Mouse (Mus musculus): ENCODE measurements around the gene Rab12.
A peak's percentile ranks its signal among the peaks of the same experiment; 100 is the strongest.

Gene Rab12

GRCm38 (mm10) chr17:66502865-66503264 is 16.7 kb downstream of the Rab12 start:
- DNase-seq (ENCODE audit: low read depth, low spot score), result no peak

GRCm38 (mm10) chr17:66498598-66498997 is 20.9 kb downstream of the Rab12 start:
- no peak for DNase-seq (ENCODE audit: low read depth, low spot score)

GRCm38 (mm10) chr17:66496589-66496988 is 22.9 kb downstream of the Rab12 start:
- DNase-seq (ENCODE audit: low read depth, low spot score), result no peak

- peak; percentile 71 for DNase-seq (ENCODE audit: low read depth, low spot score)
Measured at GRCm38 (mm10) chr17:66490022-66490601, 29.4 kb downstream of the Rab12 start.

- DNase-seq (ENCODE audit: low read depth, low spot score), result no peak
Measured at GRCm38 (mm10) chr17:66486576-66486975, 33.0 kb downstream of the Rab12 start.

GRCm38 (mm10) chr17:66485742-66486141 is 33.8 kb downstream of the Rab12 start:
- DNase-seq (ENCODE audit: low read depth, low spot score), result peak; percentile 63

GRCm38 (mm10) chr17:66484965-66485364 is 34.6 kb downstream of the Rab12 start:
- no peak for DNase-seq (ENCODE audit: low read depth, low spot score)

GRCm38 (mm10) chr17:66483651-66484454 is 35.7 kb downstream of the Rab12 start:
- no peak for DNase-seq (ENCODE audit: low read depth, low spot score)

- no peak for DNase-seq (ENCODE audit: low read depth, low spot score)
Measured at GRCm38 (mm10) chr17:66481295-66481694, 38.2 kb downstream of the Rab12 start.

GRCm38 (mm10) chr17:66480491-66481278 is 38.8 kb downstream of the Rab12 start:
- DNase-seq (ENCODE audit: low read depth, low spot score), result no peak

GRCm38 (mm10) chr17:66479813-66480490 is 39.6 kb downstream of the Rab12 start:
- DNase-seq (ENCODE audit: low read depth, low spot score), result peak; percentile 71

- DNase-seq (ENCODE audit: low read depth, low spot score), result no peak
Measured at GRCm38 (mm10) chr17:66479311-66479710, 40.2 kb downstream of the Rab12 start.

- DNase-seq (ENCODE audit: low read depth, low spot score), result no peak
Measured at GRCm38 (mm10) chr17:66473205-66473604, 46.3 kb downstream of the Rab12 start.

- DNase-seq (ENCODE audit: low read depth, low spot score), result no peak
Measured at GRCm38 (mm10) chr17:66471775-66472174, 47.8 kb downstream of the Rab12 start.

GRCm38 (mm10) chr17:66471252-66471651 is 48.3 kb downstream of the Rab12 start:
- no peak for DNase-seq (ENCODE audit: low read depth, low spot score)

- DNase-seq (ENCODE audit: low read depth, low spot score), result no peak
Measured at GRCm38 (mm10) chr17:66470020-66470419, 49.5 kb downstream of the Rab12 start.

GRCm38 (mm10) chr17:66457278-66457677 is 62.3 kb downstream of the Rab12 start:
- no peak for DNase-seq (ENCODE audit: low read depth, low spot score)

GRCm38 (mm10) chr17:66451143-66451542 is 68.4 kb downstream of the Rab12 start:
- peak; percentile 78 for DNase-seq (ENCODE audit: low read depth, low spot score)

GRCm38 (mm10) chr17:66450526-66451070 is 68.9 kb downstream of the Rab12 start:
- DNase-seq (ENCODE audit: low read depth, low spot score), result no peak

GRCm38 (mm10) chr17:66449460-66450341 is 69.8 kb downstream of the Rab12 start, which contains the start of gene Mtcl1:
Gene Mtcl1, minus strand, starts transcription at chr17:66449750.
- peak; percentile 77 for DNase-seq (ENCODE audit: low read depth, low spot score)

Measured in retina, adult 2 months (tissue).